Mouse (Mus musculus) erythroid progenitor cell, adult 5-6 weeks (primary cell): Measurements from ENCODE around the gene Mapk3. TPM values are rescaled to one million over a fixed set of nuclear protein-coding genes. Genes with fewer than 3 reads are reported as not detected.
A peak's percentile ranks its signal among the peaks of the same experiment; 100 is the strongest.
"Not testable (repeated sequence)": the region's sequence is repeated elsewhere in the genome, so short reads cannot be mapped to it uniquely, and the experiment has no call there.

Experiments used
- ATAC-seq: replicated peaks from 2 replicates; pipeline ENCODE4 v1.8.0; 2016; ENCODE audit warnings: moderate number of reproducible peaks, mild to moderate bottlenecking, moderate TSS enrichment, inconsistent platforms; ENCODE audit not compliant: poor library complexity, low FRiP score, severe bottlenecking
- total RNA-seq, 2 experiments: library from RNA; stranded (forward) in 1 of 2; stranded (reverse) in 1 of 2; fragments of 150-400 nt in 1 of 2; fragments of 186-747, 209-891 nt in 1 of 2; gene quantifications; 2 replicates each; pipeline versions ENCODE4 v1.2.3 to v1.2.4; 2015 to 2017; ENCODE audit warnings: low replicate concordance in 2 of 2

Gene Mapk3
- total RNA-seq, 2 experiments from 2014 or later, result 18.6 to 46.5 TPM

DNA sequence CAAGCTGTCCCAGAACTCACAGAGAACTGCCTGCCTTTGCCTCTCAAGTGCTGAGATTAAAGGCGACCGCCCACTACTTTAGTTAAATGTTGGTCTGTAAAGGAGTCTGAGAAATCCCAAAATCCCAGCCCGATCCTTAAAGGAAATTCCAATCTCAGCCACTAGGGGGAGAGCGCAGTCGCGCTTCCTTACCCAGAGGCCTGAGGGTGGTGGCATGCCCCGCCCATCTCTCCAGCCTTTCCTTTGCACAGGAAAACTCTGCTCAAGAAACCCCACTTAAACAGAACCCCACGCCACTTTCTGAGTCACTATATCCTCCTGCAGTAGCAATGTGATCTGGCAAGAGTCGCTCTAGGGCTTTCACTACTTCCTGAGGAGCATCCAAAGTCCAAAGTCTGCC, 4.5 kb upstream of the Mapk3 start:
- ATAC-seq, result peak; percentile 77

DNA sequence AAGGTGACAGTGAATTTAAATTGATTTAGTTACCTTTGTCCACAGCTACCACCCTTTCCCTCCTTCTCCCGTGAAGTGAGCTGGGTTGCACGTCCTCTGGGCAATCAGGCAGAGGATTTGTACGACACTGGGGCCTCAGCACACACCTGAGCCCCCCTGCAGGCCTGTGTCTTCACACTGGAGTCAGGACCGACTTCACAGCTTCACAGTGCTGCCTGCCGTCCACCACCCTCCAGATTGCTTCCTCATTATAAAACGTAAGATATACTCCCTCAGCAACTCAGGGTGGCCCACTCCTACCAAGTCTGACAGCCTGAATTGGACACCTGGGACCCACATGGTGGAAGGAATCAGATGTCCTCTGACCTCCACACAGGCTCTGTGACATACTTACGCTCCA, 862 bp upstream of the Mapk3 start:
- ATAC-seq, result no peak

DNA sequence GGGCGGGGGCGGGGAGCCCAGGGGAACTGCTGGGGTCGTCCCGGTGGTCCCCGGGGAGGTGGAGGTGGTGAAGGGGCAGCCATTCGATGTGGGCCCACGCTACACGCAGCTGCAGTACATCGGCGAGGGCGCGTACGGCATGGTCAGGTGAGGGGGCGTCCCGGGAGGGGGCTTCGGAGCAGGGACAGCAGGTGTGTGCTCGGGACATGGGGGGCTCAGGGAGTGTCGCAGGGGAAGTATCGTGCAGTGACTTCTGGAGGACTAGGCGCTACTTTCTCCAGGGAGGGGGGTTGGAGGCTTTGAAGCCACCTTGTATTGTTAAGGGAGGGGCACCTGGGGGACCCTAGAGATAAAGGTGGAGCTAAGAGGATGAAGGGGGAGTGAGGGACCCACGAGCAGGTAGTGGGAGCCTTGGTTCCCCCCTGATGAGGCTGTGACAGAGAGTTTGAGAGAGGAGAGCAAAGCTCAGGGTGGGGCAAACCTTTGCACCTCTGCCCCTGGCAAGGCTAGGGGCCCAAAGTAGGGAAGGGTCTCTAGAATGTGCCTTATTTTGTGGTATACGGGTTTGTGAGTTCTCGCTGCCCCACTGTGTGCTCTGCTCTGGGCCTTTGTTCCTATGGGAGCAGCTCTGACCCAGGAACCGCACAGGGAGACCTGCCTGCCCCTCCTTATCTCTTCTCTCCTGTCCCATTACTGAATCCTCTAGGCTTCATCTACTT, 430 bp downstream of the Mapk3 start:
- ATAC-seq, result peak; percentile 54

DNA sequence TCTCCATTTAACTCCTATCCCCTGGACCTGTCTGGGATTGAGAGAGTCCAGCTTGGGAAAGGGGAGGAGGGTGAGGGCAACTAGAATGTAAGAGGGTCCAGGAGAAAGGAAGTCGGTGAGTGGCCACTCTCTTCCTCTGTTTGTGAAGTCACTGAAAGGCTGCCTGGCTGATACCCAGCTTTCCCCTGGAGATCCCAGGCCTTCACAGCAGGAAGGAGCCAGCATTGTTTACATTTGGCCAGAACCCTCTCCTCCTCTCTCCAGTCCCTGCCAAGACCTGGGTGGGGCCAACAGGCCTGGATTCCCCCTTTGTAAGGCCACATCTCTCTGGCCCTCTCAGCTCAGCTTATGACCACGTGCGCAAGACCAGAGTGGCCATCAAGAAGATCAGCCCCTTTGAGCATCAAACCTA, 996 bp downstream of the Mapk3 start:
- ATAC-seq, result no peak

DNA sequence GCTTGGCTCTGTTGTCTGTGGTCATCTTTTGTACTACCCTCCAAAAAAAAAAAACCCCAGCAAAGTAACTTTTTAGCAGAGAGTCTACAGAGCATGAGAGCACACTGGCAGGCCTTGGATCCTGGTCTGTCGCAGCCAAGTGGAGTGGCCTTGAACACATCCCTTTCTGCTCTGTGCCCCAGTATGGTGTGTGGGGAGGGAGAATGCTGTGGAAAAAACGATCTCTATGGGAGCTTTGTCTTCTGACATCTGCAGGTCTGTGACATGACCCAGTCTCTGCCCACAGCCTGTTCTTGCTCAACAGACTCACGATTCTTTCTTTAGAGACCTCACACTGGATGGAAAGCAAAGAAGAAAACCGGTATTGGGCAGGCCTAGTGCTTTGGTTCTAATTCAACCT, 1.6 kb downstream of the Mapk3 start:
- ATAC-seq, result no peak

DNA sequence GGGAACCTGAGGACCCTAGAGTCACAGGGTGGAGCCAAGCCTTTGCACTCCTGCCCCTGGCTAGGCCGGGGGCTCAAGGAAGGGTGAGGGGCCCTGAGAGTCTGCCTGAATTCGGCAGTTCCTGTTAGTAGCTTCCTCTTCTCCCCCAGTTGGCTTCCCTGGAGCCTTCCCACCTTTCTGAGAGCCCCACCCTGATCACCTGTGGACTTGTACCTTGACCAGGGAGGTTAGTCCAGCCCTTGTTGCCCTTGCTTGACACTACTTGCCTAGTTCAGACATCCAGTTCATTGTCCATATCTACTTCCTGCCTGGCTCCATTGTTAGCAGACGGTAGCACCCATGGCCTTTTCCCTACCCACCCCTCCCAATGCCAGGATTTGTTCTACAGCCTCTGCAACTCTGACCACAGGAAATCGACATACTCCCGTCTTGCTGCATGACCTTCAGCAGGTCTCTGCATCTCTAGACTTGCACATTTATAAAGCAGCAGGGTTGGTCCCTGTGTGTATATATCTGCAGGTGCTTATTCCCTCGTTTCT, 2.2 kb downstream of the Mapk3 start:
- no peak for ATAC-seq

DNA sequence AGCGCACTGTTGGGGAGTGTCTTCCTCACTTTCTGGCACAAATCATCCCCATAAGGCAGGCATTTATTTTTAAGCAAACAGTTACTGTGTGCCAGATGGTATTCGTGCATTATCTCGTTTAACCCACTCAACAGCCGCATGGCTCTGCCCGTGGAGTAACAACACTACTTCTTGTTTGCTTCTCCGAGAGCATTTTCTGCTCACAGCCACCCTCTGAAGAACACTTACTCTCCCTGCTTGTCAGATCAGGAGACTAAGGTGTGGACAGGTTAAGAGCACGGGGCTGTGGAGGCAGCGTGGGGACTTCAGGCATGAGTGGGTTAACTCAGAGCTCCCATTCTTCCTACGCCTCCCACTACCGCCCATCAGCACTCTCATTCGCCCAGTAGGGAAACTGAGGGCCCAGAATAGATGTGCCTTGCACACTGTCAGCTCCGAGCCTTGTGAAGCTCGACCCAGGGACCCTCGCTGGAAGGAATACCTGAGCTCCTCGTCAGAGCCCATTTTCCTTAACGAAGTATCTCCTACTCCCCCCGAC, 3.1 kb downstream of the Mapk3 start:
- no peak for ATAC-seq

DNA sequence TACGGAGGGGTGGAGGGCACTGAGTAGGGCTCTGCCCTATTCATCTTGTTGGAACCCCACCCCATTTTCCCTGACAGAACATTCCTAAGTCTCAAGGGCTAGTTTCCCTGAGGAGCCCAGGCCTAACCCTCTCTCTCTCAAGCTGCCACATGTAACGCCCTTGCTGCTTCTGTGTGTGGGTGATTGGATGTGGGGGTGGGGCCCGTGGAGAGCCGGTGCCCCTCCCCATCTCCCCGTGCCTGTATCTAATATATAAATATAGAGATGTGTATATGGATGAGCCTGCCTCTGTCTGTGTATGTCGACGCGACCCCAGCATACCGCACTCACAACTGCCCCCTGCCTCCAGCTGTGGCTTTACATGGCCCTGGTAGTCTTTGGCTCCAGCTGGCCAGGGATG, 6.1 kb downstream of the Mapk3 start:
- no peak for ATAC-seq

DNA sequence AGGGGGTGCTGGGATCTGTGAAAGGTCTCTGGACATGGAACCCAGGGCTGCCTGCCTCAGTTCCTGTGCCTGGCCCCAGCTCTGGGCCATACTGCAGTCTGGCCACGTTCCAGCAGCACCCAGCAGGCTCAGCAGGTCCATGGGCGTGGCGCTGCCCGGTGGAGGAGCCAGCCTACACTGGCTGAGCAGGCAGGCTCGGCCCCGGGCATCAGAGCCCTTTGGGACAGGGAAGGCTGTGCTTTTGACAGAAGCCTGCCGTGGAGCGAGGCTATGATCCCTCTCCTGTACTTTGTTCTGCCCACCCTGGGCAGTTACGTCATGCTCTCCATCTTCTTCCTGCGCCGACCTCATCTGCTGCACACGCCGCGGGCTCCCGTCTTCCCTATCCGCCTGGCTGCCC, 6.8 kb downstream of the Mapk3 start, which contains the start of gene Gdpd3:
Gene Gdpd3, plus strand, starts transcription at position 134 of the 400 bp plus-strand sequence.
- peak; percentile 83 for ATAC-seq

DNA sequence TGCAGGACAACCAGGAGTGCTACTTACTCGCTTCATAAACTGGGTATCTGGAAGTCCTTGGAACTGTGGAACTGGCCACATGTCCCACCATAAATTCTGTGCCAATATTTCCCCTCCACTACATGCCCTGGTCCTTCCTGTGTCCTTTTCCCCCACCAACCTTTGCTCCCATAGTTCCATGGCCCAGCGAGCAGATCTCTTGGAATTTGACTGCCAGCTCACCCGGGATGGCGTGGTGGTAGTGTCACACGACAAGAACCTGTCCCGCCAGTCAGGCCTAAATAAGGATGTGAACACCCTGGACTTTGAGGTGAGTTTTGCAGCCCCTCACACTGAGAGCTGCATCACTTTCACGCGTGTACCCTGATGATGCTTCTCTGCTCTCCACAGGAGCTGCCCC, 7.6 kb downstream of the Mapk3 start:
- no peak for ATAC-seq

DNA sequence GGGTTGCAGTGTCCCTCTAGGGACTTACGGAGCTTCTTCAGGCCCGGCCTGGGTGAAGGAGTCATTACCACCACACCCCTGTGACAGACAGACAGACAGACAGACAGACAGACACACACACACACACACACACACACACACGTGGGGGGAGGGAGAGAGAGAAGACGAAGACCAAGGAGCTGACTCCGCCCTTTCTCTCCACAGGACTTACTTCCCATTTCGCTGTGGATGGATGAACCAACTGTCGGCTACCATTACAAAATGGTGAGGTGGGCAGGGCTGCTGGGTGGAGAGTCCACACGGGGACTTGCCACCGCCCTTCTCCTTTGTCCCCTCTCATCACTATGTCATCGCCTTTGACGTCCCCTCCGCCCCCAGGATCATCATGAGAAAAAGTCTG, 11.4 kb downstream of the Mapk3 start:
- no peak for ATAC-seq

DNA sequence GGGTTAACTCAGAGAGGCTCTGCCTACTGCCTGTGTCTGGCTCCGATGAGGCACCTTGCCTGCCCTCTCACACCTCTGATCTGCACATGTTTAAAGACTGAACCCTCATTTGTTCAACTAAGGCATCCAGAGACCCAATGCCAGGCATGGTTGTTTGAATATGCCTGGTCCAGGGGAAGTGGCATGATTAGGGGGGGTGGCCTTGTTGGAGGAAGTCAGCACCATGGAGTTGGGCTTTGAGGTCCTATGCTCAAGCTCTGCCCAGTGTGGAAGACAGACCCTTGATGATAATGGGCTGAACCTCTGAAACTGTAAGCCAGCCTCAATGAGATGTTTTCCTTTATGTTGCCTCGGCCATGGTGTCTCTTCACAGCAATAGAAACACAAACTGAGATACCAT, 13.9 kb downstream of the Mapk3 start:
- no peak for ATAC-seq

DNA sequence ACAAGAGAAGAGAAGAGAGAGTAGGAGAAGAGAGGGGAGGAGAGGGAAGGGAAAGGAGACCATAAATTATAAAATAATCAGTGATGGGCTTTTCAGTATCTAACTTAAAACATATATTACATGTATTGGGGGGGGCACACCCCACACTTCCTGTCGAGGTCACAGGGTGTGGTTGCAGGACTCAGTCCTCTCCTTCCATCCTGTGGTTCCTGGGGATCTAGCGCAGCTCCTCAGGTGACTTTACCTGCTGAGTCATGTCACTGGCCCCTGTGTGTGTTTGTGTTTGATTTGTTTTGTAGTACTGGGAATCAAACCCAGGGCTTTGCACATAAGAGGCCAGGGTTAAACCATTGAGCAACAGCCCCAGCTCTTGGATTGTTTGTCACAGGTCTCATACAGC, 15.1 kb downstream of the Mapk3 start:
- no peak for ATAC-seq

DNA sequence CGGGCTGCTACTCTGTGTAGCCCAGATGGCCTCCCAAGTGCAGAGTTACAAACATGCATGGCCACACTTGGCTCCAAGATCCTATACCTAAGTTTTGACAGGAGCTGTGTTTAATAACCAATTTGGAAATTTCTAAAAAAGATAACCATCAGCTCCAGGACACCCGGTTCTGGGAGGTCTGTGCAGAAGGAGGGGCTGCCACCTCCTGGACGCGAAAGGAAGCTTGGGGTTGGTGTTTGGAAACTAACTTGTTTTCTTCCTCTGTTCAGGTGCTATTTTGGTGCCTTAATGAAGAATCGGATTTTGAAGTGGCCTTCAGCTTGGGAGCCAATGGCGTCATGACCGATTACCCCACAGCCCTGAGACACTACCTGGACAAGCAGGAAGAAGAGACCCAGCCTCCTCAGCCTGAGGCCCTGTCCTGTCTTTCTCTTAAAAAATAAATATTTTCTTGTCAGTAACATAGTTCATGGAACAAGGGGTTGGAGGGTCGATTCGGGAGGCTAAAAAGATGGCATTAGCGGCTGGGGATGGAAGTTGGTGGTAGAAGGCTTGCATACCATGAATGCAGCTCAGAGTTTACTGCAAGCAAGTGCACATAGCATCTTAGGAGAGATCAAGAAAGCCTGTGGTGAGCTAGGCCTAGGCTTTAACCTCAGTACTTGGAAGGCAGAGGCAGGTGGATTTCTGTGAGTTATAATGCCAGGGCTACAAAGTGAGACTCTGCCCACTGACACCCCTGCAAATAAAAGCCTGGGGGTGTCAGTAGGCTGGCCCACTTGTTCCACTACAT, 16.0 kb downstream of the Mapk3 start:
- ATAC-seq, result no peak

DNA sequence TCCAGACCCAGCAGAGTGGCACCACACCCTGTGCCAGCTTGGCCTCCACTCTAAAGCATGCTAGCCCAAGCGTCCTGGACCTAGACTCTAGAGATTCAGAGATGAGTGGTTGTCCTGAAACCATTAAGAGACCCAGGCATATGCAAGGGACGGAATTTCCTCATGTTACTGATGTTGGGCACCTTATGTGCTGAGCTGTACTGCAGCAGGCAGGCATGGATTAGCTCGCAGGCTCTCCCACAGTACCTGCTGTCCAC, 16.5 kb downstream of the Mapk3 start:
- ATAC-seq, result no peak

DNA sequence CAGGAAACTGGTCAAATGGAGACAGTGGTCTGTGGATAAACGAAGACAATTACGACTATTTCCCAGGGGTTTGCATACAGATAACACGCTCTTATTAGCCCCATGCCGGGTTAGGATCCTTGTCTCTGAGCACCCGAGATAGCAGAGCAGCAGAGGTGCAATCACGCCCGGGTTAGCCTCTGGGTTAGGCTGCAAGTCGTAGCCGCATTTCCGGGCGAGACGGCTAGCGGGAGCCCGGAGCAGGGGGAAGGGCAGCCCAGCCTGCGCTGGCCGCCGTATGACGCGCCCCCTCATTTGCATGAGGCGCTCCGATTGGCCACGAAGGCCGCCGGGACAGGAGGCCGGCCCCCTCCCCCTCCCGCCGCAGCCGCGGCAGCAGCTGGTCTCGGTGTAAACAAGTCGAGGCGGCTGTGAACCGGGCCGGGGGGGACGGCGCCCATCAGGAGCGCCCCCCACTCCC, 17.2 kb downstream of the Mapk3 start, which contains the start of gene Ypel3:
Gene Ypel3, plus strand, starts transcription at position 358 of the 460 bp plus-strand sequence.
- ATAC-seq, result peak; percentile 93

DNA sequence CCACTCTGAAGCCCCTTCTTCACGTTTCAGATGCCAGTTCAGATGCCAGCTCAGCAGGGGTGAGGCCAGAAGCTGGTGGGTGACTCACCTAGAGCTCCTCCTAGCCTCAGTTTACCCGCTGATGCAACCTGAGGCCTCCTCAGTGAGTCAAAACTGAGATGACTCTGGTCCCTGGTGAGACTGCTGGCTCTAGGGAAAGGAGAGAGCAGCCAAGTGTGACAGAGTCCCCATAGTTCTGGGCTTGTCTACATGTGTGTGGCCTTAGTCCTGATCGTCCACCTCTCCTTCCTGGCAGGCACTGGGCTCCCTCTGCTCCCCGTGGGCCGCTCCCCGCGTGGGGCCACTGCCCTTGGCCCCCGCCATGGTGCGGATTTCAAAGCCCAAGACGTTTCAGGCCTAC, 18.1 kb downstream of the Mapk3 start:
- peak; percentile 4; the same call in 1 of the 2 replicates for ATAC-seq

DNA sequence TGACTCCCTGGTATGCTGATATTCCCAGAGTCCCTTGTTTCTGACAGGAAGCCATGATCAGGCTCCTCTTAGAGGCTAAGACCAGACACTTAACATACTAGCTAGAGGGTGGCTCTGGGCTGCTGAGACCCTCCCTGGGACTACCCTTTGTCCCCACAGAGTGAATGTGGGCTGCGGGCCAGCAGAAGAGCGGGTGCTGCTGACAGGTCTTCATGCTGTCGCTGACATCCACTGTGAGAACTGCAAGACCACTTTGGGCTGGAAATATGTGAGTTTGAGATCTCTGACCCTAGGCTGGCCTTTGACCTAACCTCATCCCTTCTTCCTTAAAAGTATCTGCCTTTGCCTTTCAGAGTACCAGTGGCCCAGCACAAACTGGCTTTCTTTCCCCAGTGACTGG, 18.7 kb downstream of the Mapk3 start:
- no peak for ATAC-seq

DNA sequence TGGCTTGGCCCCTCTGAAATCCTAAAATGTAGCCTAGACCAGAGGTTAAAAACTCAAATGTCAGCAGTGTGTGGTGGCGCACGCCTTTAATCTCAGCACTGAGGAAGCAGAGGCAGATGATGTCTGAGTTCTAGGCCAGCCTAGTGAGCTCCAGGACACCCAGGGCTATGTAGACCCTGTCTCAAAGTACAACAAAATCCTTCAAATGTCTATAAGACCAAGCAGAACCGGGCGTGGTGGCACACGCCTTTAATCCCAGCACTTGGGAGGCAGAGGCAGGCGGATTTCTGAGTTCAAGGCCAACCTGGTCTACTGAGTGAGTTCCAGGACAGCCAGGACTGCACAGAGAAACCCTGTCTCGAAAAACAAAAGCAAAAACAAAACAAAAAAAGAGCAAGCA, 19.7 kb downstream of the Mapk3 start:
- not testable (repeated sequence) for ATAC-seq

DNA sequence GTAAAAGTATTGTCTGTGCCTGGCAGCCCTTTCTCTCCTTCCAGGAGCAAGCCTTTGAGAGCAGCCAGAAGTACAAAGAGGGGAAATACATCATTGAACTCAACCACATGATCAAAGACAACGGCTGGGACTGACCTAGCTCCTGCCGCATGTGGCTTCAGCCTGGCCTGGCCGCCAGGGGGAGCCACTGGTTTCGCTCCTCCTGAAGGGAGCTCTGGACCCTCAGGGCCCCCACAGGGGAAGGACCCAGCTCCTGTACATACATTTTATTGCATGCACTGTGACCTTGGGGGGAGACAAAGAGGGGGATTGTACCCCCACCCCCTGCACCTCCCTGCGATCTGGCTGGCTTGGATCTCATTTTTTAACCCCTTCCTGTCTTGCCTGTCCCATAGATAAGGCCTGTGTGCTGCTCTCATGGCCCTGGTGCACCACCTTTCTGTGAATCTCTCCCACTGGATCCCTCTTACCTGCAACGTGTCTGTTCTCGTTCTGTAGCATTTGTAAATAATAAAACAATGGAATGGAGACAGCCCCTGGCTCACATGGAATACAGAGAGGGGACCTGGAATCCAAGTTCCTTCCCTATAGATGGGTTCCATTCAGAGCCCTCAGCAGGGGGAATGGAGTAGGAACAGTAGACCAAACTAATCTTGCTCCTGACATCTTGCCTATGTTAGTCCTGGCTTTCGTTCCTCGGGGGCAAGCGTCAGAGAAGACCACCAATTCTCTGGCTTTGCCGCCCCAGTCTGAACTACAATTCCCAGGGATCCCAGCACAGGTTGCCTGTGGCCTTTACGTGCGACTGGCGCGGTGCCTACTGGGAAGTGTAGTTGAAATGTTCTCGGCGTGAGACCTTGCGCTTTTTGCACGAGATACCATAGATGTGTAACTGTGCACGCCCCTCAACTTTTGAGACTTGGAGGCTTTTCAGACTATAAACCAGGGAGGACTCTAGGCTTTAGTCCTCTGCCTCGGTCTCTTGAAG, 20.9 kb downstream of the Mapk3 start:
- peak; percentile 56 for ATAC-seq
